Mouse (Mus musculus) limb, embryonic 15.5 days (tissue): ENCODE data around the gene Acoxl. TPM values are rescaled to one million over a fixed set of nuclear protein-coding genes. Genes with fewer than 3 reads are reported as not detected.

ENCODE experiments used
- ATAC-seq: fragments of 200-750 bp; cut with Nextera tagmentation; 2 replicates; pipeline ENCODE4 v1.8.0; 2017; ENCODE audit warnings: low read depth, moderate TSS enrichment; ENCODE audit not compliant: insufficient number of reproducible peaks, low FRiP score, low TSS enrichment
- H3K27ac ChIP-seq: fragments of 300-500 bp; sonication (generic); 2 replicates; pipeline ENCODE4 v1.5.1; 2015; ENCODE audit warnings: moderate library complexity, mild to moderate bottlenecking, inconsistent platforms
- H3K27me3 ChIP-seq: fragments of 300-500 bp; sonication (generic); 2 replicates; pipeline ENCODE4 v1.6.1; 2015; ENCODE audit warnings: inconsistent platforms
- H3K36me3 ChIP-seq: fragments of 300-500 bp; sonication (generic); 2 replicates; pipeline ENCODE4 v1.6.1; 2015; ENCODE audit warnings: inconsistent platforms
- H3K4me1 ChIP-seq: fragments of 300-500 bp; sonication (generic); 2 replicates; pipeline ENCODE4 v1.6.1; 2015; ENCODE audit warnings: inconsistent platforms
- H3K4me2 ChIP-seq: fragments of 300-500 bp; sonication (generic); 2 replicates; pipeline ENCODE4 v1.6.1; 2015; ENCODE audit warnings: mild to moderate bottlenecking, inconsistent platforms
- H3K4me3 ChIP-seq: fragments of 300-500 bp; sonication (generic); 2 replicates; pipeline ENCODE4 v1.5.1; 2015; ENCODE audit warnings: mild to moderate bottlenecking, inconsistent platforms
- H3K9ac ChIP-seq: fragments of 300-500 bp; sonication (generic); 2 replicates; pipeline ENCODE4 v1.6.1; 2015; ENCODE audit warnings: inconsistent platforms
- H3K9me3 ChIP-seq: fragments of 300-500 bp; sonication (generic); 2 replicates; pipeline ENCODE4 v1.6.1; 2016; ENCODE audit warnings: inconsistent platforms
- WGBS: fragments of 180-500 bp; shearing (Covaris S2); methylation state at CpG from one replicate; pipeline ENCODE4 v1.1.7; 2015; 5-methylcytosine and 5-hydroxymethylcytosine counted together
- polyA plus RNA-seq: library from polyadenylated mRNA; unstranded; fragments of >200 nt; fragmentation: Nextera tagmentation; extraction: Ambion mirVana; gene quantifications from 2 replicates; pipeline ENCODE4 v1.2.1, GENCODE M21; 2015

The Acoxl gene
- polyA plus RNA-seq, 1 experiment from 2014 or later = 0.09 TPM

DNA sequence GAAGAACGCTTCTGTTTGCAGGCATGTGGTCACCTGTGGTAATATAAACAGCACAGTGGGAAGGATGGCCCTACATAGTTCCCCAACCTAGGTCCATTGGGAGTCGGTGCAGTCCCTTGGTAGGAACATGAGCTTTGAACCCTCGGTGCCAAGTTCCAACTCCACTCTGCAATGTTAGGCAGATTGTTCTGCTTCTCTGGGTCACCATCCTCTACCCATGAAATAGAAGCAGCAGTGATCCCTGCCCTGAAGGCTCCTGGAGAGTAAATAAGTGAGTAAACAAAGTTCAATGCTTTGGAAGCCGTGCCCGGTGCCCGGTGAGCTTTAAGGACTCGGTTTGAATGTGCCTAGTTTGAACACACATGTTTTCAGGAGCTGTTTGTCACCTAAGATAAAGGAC, 233.1 kb downstream of the Acoxl start:
- no peaks in the 10 kb centered on the region for H3K36me3 ChIP-seq
- no peak overlapping the region for H3K4me2 ChIP-seq
- ATAC-seq = no peak
- no peak overlapping the region for H3K4me3 ChIP-seq
- H3K9me3 ChIP-seq = no peaks in the 10 kb centered on the region
- no peak overlapping the region for H3K27ac ChIP-seq
- peaks cover 7% of the 10 kb centered on the region; the same call in 1 of the 2 replicates for H3K4me1 ChIP-seq
- 67% methylated on average over 7 of the region's 7 CpGs for WGBS
- no peak overlapping the region for H3K9ac ChIP-seq
- no peaks in the 10 kb centered on the region for H3K27me3 ChIP-seq

DNA sequence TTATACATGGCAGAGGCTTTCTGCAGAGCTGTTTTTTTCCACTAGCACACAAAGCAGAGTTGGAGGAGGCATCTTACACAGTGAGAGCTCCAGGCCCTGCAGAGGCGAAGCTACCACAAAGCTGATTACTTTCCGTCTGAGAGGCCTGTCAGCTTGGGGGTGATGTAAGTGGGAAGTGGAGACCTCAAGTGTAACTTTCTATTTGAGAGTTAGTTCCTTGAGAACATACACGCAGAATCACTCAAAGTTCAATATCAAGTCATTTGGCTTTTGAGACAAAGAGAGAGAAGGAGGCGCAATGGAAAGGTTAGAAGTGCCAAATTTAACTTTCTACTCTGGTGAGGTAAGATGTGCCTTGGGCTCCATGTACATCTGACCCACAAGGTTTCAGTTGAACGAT, 234.3 kb downstream of the Acoxl start:
- no peak overlapping the region for H3K27ac ChIP-seq
- no peak overlapping the region for H3K4me2 ChIP-seq
- no peaks in the 10 kb centered on the region for H3K27me3 ChIP-seq
- no peak overlapping the region for H3K4me3 ChIP-seq
- H3K36me3 ChIP-seq = no peaks in the 10 kb centered on the region
- ATAC-seq = no peak
- H3K9me3 ChIP-seq = no peaks in the 10 kb centered on the region
- 78% methylated on average over 5 of the region's 5 CpGs for WGBS
- H3K4me1 ChIP-seq = no peaks in the 10 kb centered on the region
- H3K9ac ChIP-seq = no peak overlapping the region

DNA sequence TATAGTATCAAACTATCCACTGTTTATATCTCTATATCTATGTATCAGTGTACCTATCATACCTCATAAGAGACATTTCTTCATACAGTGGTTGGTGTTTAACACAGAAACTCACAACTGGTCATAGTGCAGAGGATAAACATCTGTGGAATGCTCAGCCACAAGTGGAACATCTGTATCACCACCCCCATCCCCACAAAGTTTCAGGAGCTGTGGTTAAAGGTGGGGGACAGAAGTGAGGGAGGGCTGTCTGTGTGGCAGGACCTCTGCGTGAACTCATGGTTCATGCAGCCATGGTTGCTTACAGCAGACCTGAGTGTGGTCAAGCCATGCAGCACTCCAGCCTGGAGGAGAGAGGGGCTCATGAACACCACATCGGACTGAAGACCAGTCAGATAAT, 234.9 kb downstream of the Acoxl start:
- Histone ChIP-seq H3K9me3 (no peaks in the 10 kb centered on the region), H3K4me3 (no peak overlapping the region), H3K4me2 (no peak overlapping the region), H3K27me3 (no peaks in the 10 kb centered on the region), H3K27ac (no peak overlapping the region), H3K4me1 (no peaks in the 10 kb centered on the region), H3K9ac (no peak overlapping the region), H3K36me3 (no peaks in the 10 kb centered on the region)
- WGBS = 84% methylated on average over 2 of the region's 2 CpGs
- ATAC-seq = no peak

DNA sequence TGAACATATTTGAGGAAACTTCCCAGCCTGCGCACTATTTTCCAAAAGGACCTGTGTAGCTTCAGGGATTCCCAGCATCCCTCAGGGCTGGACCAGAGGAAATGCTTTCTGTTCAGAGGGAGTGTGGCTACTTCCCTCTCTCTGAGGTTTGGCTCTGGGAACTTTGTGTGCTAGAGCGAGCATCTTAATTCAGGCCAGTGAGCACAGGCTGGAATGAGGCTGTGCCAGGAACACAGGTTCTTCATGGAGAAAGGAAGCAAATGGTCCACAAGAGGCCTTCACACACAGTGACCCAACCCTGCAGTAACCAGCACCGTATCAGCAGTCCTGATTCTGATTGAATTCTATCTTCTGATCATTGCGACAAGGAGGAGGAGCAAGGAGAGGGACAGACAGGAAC, 238.3 kb downstream of the Acoxl start:
- WGBS = 83% methylated on average over 4 of the region's 4 CpGs
- no peak for ATAC-seq
- Histone ChIP-seq H3K9me3 (no peaks in the 10 kb centered on the region), H3K36me3 (no peaks in the 10 kb centered on the region), H3K27ac (no peak overlapping the region), H3K4me2 (no peak overlapping the region), H3K9ac (no peak overlapping the region), H3K4me1 (peaks cover 6% of the 10 kb centered on the region; the same call in 1 of the 2 replicates), H3K4me3 (no peak overlapping the region), H3K27me3 (no peaks in the 10 kb centered on the region)

DNA sequence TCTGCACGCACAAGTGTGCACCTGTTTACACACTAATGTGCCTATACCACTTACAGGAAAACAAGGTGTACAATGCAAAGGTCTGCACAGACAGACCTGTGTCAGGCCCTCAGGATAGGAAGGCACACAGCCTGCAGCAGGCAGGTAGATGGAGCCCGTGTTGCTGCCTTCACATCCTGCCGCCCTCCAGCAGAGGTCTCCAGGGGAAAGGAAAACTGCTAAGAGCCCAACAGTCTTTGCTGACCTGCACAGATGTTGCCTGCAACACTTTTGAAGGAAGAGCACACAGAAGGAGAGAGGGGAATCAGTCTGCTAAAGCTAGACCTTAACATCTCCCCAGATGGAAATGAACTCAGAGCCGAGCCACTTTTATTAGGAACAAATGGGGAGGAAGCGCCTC, 240.2 kb downstream of the Acoxl start:
- peaks cover 6% of the 10 kb centered on the region; the same call in 1 of the 2 replicates for H3K4me1 ChIP-seq
- no peaks in the 10 kb centered on the region for H3K27me3 ChIP-seq
- H3K36me3 ChIP-seq = no peaks in the 10 kb centered on the region
- H3K27ac ChIP-seq = no peak overlapping the region
- no peak overlapping the region for H3K4me3 ChIP-seq
- no peak for ATAC-seq
- H3K4me2 ChIP-seq = no peak overlapping the region
- no peak overlapping the region for H3K9ac ChIP-seq
- no peaks in the 10 kb centered on the region for H3K9me3 ChIP-seq
- WGBS = 36% methylated on average over 5 of the region's 5 CpGs

DNA sequence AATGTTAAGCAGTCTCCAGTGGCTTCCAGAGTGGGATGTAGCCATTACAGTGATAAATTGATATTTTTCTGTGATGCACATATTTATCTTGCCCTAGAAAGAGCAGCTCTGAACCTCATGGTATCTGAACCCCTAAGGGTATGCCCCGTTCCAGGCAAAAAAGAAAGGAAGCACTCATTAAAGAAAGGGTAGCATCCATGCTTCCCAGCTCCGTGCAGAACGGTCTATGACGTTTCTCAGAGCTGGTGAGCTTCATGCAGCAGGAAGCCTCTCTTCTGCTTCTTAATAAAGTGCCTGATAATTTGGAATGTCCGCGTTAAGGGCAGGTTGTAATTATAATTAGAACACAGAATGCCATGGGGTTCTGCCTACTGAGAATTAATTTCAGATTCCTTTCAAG, 240.6 kb downstream of the Acoxl start:
- H3K36me3 ChIP-seq = no peaks in the 10 kb centered on the region
- 38% methylated on average over 6 of the region's 6 CpGs for WGBS
- no peak overlapping the region for H3K9ac ChIP-seq
- H3K4me2 ChIP-seq = no peak overlapping the region
- H3K4me3 ChIP-seq = no peak overlapping the region
- ATAC-seq = no peak
- H3K4me1 ChIP-seq = peaks cover 6% of the 10 kb centered on the region; the same call in 1 of the 2 replicates
- no peaks in the 10 kb centered on the region for H3K9me3 ChIP-seq
- no peaks in the 10 kb centered on the region for H3K27me3 ChIP-seq
- H3K27ac ChIP-seq = no peak overlapping the region

DNA sequence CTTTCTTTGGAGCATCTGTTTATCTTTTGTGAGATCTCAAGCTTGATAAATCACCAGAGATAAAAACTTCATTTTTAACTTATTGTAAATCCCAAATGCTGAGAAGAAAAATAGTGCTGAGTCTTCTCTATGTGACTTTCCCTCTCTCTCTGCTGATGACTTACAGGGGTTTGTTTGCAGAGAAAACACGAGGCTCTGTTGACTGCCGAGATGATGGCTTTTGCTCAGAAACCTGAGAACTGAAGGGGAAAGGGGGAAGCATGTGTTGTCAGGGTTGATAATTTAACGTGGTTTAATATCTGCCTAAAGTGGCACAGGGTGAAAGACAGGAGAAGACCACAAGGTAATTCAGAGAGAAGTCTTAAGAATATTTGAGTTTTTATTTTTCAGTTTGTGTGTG, 245.2 kb downstream of the Acoxl start:
- no peak overlapping the region for H3K4me2 ChIP-seq
- 13% methylated on average over 3 of the region's 3 CpGs for WGBS
- no peak for ATAC-seq

DNA sequence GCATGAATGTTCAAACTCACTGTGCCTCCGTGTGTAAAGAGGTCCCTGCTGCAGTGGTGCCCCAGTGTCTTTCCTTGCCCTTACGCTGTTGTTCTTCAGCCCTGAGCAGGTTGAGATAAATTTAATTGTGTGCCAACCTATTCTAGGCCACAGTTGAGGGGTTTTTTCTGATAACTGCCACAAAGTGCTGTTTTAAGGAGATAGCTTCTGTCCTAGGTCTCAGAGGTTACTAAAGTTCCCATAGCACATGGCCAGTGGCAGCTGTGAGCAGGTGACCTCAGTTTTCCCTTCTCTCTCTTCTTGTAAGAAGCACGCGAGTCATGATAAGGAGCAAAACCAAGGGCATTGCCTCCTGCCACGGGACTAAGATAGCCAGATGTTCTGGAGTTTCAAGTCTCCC, 245.9 kb downstream of the Acoxl start:
- no peaks in the 10 kb centered on the region for H3K36me3 ChIP-seq
- no peak for ATAC-seq
- no peaks in the 10 kb centered on the region for H3K4me1 ChIP-seq
- H3K4me2 ChIP-seq = no peak overlapping the region
- H3K27me3 ChIP-seq = no peaks in the 10 kb centered on the region
- H3K27ac ChIP-seq = no peak overlapping the region
- no peaks in the 10 kb centered on the region for H3K9me3 ChIP-seq
- 80% methylated on average over 5 of the region's 5 CpGs for WGBS
- no peak overlapping the region for H3K4me3 ChIP-seq
- H3K9ac ChIP-seq = no peak overlapping the region

More for the DNA sequence above, 245.2 kb downstream of the Acoxl start:
- H3K4me1 ChIP-seq = peaks cover 4% of the 10 kb centered on the region; the same call in 1 of the 2 replicates
- no peaks in the 10 kb centered on the region for H3K36me3 ChIP-seq
- H3K27me3 ChIP-seq = no peaks in the 10 kb centered on the region
- no peak overlapping the region for H3K4me3 ChIP-seq
- H3K9me3 ChIP-seq = no peaks in the 10 kb centered on the region
- no peak overlapping the region for H3K27ac ChIP-seq
- no peak overlapping the region for H3K9ac ChIP-seq

DNA sequence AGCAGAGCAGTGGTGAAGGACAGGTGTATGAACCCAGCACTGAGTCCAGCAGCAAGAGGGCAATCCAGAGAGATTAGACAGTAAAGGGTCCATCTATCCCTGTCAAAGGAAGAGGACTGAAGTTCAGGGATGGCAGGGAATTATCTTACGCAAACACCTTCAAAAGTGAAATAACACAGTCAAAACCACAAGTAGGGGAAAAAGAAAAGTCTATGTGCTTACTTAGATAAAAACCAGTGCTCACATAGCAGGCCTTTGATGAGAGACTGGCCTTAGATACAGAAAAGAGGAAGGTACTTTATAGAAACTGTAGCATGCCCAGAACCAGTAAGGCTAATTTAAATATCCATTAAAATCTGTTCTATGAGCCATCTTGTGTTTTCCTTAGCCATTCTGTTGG, 246.8 kb downstream of the Acoxl start:
- Histone ChIP-seq H3K4me1 (no peaks in the 10 kb centered on the region), H3K27me3 (no peaks in the 10 kb centered on the region), H3K4me2 (no peak overlapping the region), H3K9me3 (no peaks in the 10 kb centered on the region), H3K36me3 (no peaks in the 10 kb centered on the region), H3K4me3 (no peak overlapping the region), H3K27ac (no peak overlapping the region), H3K9ac (no peak overlapping the region)
- no peak for ATAC-seq
- WGBS = 96% methylated on average over 1 of the region's 1 CpGs

DNA sequence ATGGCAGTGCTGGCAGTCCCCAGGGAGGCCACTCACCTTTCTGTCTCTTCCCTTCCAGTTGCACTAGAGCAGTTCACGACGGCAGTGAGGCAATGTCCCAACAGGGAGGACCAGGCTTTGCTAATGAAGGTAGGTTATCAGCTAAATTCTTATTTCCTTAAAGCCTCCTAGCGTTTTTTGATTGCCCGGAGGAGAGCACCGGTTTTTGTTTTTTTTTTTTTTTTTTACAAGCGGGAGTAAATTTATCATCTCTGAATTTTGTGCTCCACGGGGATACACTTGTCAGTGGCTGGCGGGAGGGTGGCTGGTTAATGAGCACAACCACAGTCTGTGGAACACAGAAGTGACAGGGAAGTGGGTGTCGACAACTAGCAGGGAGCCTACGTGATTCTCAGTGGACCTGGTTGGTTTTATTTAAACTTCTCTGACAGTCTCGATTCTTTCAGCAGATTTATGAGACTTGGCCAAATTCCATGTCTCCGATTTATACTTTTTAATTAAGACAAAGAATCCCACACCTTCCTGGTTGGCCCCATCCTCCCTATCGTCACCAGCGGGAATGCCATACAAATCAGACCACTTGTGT, 247.7 kb downstream of the Acoxl start:
- Histone ChIP-seq H3K27ac (no peak overlapping the region), H3K9ac (no peak overlapping the region), H3K36me3 (no peaks in the 10 kb centered on the region), H3K4me1 (no peaks in the 10 kb centered on the region), H3K27me3 (no peaks in the 10 kb centered on the region), H3K9me3 (no peaks in the 10 kb centered on the region), H3K4me2 (no peak overlapping the region), H3K4me3 (no peak overlapping the region)
- 33% methylated on average over 14 of the region's 14 CpGs for WGBS
- no peak for ATAC-seq

DNA sequence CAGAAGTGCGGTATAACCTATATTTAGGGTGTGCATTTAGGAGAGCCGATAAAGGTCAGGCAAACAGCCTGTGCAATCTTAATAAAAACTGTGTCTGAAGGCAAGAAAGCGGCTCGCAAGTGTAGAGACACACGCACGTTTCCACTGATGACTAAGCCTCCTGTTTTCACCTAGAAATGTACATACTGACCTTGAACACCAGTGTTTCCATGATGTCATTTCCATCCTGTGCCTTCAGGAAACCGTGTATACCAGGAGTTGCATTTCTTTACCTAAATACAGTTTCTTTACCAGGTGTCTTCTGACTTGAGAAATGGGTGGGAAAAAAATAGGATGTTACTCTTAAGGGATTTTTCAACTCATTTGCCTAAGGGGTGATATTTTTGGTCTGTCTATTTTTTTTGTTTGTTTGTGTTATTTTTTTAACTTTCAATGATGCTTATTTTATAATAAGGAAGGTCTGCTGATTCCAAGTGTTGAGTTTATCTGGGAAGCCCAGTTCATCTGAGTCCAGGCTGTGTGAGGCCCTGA, 248.4 kb downstream of the Acoxl start:
- Histone ChIP-seq H3K4me2 (no peak overlapping the region), H3K9me3 (no peaks in the 10 kb centered on the region), H3K9ac (no peak overlapping the region), H3K36me3 (no peaks in the 10 kb centered on the region), H3K27ac (no peak overlapping the region), H3K4me3 (no peak overlapping the region), H3K4me1 (no peaks in the 10 kb centered on the region), H3K27me3 (no peaks in the 10 kb centered on the region)
- WGBS = 69% methylated on average over 7 of the region's 7 CpGs
- no peak for ATAC-seq

DNA sequence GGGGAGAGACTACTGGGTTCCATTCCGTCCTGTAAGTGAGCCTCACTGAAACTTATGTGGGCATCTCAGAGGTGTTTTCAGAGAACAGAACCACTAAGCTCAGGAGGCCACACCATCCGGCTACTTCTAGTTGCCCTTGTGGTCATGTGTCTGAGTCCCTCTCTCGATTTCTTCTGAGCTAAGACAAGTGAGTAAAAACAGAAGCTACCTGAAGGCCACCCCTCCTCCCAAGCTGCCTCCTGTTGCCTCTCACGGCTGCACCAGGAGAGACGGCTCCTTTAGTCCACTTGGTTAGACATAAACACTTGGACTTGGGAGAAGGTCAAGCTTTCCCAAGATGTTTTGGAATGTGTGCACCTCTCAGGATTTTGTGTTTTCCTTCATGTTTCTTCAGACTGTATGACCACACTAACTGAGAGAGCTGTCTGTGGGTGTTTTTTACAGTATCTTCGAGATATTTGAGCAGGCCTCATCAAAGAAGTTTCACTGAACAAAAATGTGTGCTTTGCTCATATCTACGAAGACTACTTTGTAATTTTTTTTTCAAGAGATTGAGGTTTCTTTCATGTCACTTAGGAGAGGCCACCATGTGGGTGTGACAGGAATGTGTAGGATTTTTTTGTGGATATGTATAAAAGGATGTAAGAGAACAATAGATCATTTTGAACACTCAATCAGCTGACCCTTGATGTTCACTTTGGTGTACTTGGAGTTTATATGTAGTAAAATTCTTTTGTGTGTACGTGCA, 249.3 kb downstream of the Acoxl start:
- H3K27ac ChIP-seq = no peak overlapping the region
- H3K9me3 ChIP-seq = no peaks in the 10 kb centered on the region
- no peak overlapping the region for H3K4me3 ChIP-seq
- ATAC-seq = no peak
- WGBS = 75% methylated on average over 8 of the region's 8 CpGs
- no peak overlapping the region for H3K9ac ChIP-seq
- no peaks in the 10 kb centered on the region for H3K4me1 ChIP-seq
- no peaks in the 10 kb centered on the region for H3K36me3 ChIP-seq
- H3K4me2 ChIP-seq = no peak overlapping the region
- no peaks in the 10 kb centered on the region for H3K27me3 ChIP-seq
